17 mouse cellular contexts compared by ENCODE assay signal in genomic region chr1:39143054-39143453, GRCm38 (mm10). TPM values are rescaled to one million over a fixed set of nuclear protein-coding genes. Genes with fewer than 3 reads are reported as not detected.
DNase-seq lines count a peak whose midpoint lies in the region; ATAC-seq and TF ChIP-seq lines count a peak whose summit lies in the region.
"Had no signal": no experiment of that assay in that cellular context is flagged by ENCODE, and none has a peak within 500 bp of the region (broad histone marks: within the 10 kb centered on the region; RNA-seq: fewer than 3 reads in every experiment).

No protein-coding gene starts in this region.

- H3K36me3 ChIP-seq in midbrain, postnatal 0 days (ENCODE audit: insufficient read depth, low read length) = no peaks in the 10 kb centered on the region
- H3K36me3 ChIP-seq in midbrain, embryonic 15.5 days (replicated peaks) = no peaks in the 10 kb centered on the region
- H3K36me3 ChIP-seq: embryonic facial prominence, embryonic 10.5 days; embryonic facial prominence, embryonic 12.5 days; forebrain, embryonic 15.5 days had no signal

- intact Hi-C loops in gastrocnemius, adult 2 months (cut with DNase I) = no loop called here

- H3K4me3 ChIP-seq in midbrain, postnatal 0 days (ENCODE audit: low read depth, low read length) = no peak overlapping the region
- H3K4me3 ChIP-seq in midbrain, embryonic 15.5 days = no peak overlapping the region
- no peak overlapping the region for H3K4me3 ChIP-seq in gastrocnemius, adult 2 months
- H3K4me3 ChIP-seq: embryonic facial prominence, embryonic 10.5 days; embryonic facial prominence, embryonic 12.5 days; forebrain, embryonic 13.5 days; forebrain, embryonic 15.5 days had no signal

- H3K9ac ChIP-seq in midbrain, postnatal 0 days (replicated peaks; ENCODE audit: low read length, poor library complexity, severe bottlenecking) = no peak overlapping the region
- H3K9ac ChIP-seq in midbrain, embryonic 15.5 days = no peak overlapping the region
- H3K9ac ChIP-seq: embryonic facial prominence, embryonic 12.5 days; forebrain, embryonic 13.5 days; forebrain, embryonic 15.5 days; forebrain, postnatal 0 days had no signal

- WGBS in midbrain, postnatal 0 days = 85% methylated on average over 2 of the region's 2 CpGs
- 87% methylated on average over 2 of the region's 2 CpGs for WGBS in midbrain, embryonic 15.5 days

- H3K4me1 ChIP-seq in midbrain, postnatal 0 days (ENCODE audit: insufficient read depth, low read length) = no peaks in the 10 kb centered on the region
- H3K4me1 ChIP-seq in midbrain, embryonic 15.5 days = no peaks in the 10 kb centered on the region
- H3K4me1 ChIP-seq: embryonic facial prominence, embryonic 10.5 days; embryonic facial prominence, embryonic 12.5 days; forebrain, embryonic 13.5 days; forebrain, embryonic 15.5 days had no signal

- no peak for ATAC-seq in midbrain, postnatal 0 days (ENCODE audit: low FRiP score)
- ATAC-seq in midbrain, embryonic 15.5 days (replicated peaks) = no peak
- ATAC-seq: forebrain, embryonic 13.5 days; forebrain, embryonic 15.5 days; forebrain, postnatal 0 days had no signal

- no peak overlapping the region for H3K27ac ChIP-seq in midbrain, postnatal 0 days (ENCODE audit: low read depth, low read length)
- H3K27ac ChIP-seq in midbrain, embryonic 15.5 days = no peak overlapping the region
- no peak overlapping the region for H3K27ac ChIP-seq in gastrocnemius, adult 2 months
- H3K27ac ChIP-seq: embryonic facial prominence, embryonic 10.5 days; embryonic facial prominence, embryonic 12.5 days; forebrain, embryonic 13.5 days; forebrain, embryonic 15.5 days had no signal

- TF ChIP-seq CTCF in midbrain, postnatal 0 days (IDR thresholded peaks at IDR 0.05) = no peak
- no peak for TF ChIP-seq CTCF in gastrocnemius, adult 2 months (IDR thresholded peaks at IDR 0.05)

- H3K4me2 ChIP-seq in midbrain, postnatal 0 days (ENCODE audit: low read depth, low read length, poor library complexity, severe bottlenecking) = no peak overlapping the region
- H3K4me2 ChIP-seq in midbrain, embryonic 15.5 days = no peak overlapping the region
- H3K4me2 ChIP-seq: embryonic facial prominence, embryonic 12.5 days; forebrain, embryonic 13.5 days; forebrain, embryonic 15.5 days had no signal

- H3K27me3 ChIP-seq in midbrain, postnatal 0 days (ENCODE audit: insufficient read depth, low read length) = no peaks in the 10 kb centered on the region
- no peaks in the 10 kb centered on the region for H3K27me3 ChIP-seq in midbrain, embryonic 15.5 days (replicated peaks)
- H3K27me3 ChIP-seq: embryonic facial prominence, embryonic 12.5 days; forebrain, embryonic 13.5 days; forebrain, embryonic 15.5 days had no signal

- no peaks in the 10 kb centered on the region for H3K9me3 ChIP-seq in midbrain, postnatal 0 days (ENCODE audit: low read length)
- H3K9me3 ChIP-seq in midbrain, embryonic 15.5 days = no peaks in the 10 kb centered on the region
- H3K9me3 ChIP-seq: embryonic facial prominence, embryonic 10.5 days; embryonic facial prominence, embryonic 12.5 days; forebrain, embryonic 13.5 days; forebrain, embryonic 15.5 days had no signal

- DNase-seq in left cerebral cortex, adult 11 months (ENCODE audit: low spot score) = peak; percentile 16
- DNase-seq in left cerebral cortex, adult 9 months (ENCODE audit: low spot score in 2 of 2) = no peak
- DNase-seq in midbrain, postnatal 0 days (ENCODE audit: low spot score) = peak; percentile 6
- no peak for DNase-seq in gastrocnemius, adult 2 months
- DNase-seq: cerebellum, adult 11-12 months; cerebellum, adult 2 months; cerebellum, adult 9-10 months; cerebellum, postnatal 25 days; forebrain, postnatal 0 days had no signal

RNA-seq across cellular contexts. Expression of gene Npas2, which starts 50.5 kb away (rescaled TPM):
- total RNA-seq in midbrain, postnatal 0 days (2014; rRNA removed) = 1.5 TPM in 2 replicates
- 1.1 and 1.2 TPM in 2 replicates for polyA plus RNA-seq in midbrain, postnatal 0 days (2015; fragmentation: Nextera tagmentation; extraction: Ambion mirVana)
- polyA plus RNA-seq in midbrain, embryonic 15.5 days (2015; fragmentation: Nextera tagmentation; extraction: Ambion mirVana) = 0.56 and 0.65 TPM in 2 replicates
- 1 to 10 TPM in 1 of 2 experiments, under 1 TPM in 1; 0.51 to 4.4 TPM for total RNA-seq in gastrocnemius, adult 2 months (2021)
- total RNA-seq: MEL had no signal
- polyA plus RNA-seq: C2C12; forebrain, embryonic 11.5 days had no signal

Comparison
In these comparisons a context has a peak if more than half of its experiments do, and no peak if none do; other contexts are left out.
1. DNase-seq: peak in left cerebral cortex, adult 11 months (single experiment) and midbrain, postnatal 0 days (single experiment); none in left cerebral cortex, adult 9 months (0 of 2) and gastrocnemius, adult 2 months (single experiment).